Mouse (Mus musculus) forebrain, embryonic 10.5 days (tissue): Measurements from ENCODE around the gene Hs6st3. TPM values are rescaled to one million over a fixed set of nuclear protein-coding genes. Genes with fewer than 3 reads are reported as not detected.

ENCODE experiments used
- DNase-seq: peaks from one replicate; pipeline ENCODE4 v3.0.0-alpha.2; 2017; ENCODE audit warnings: low spot score; ENCODE audit errors: extremely low spot score
- H3K27ac ChIP-seq: fragments of 300-500 bp; sonication (generic); 2 replicates; pipeline ENCODE4 v1.5.1; 2016; ENCODE audit warnings: mild to moderate bottlenecking
- H3K27me3 ChIP-seq: fragments of 300-500 bp; sonication (generic); 2 replicates; pipeline ENCODE4 v1.6.1; 2016; ENCODE audit warnings: mild to moderate bottlenecking; ENCODE audit not compliant: poor library complexity, severe bottlenecking
- H3K36me3 ChIP-seq: fragments of 300-500 bp; sonication (generic); replicated peaks from 2 replicates; pipeline ENCODE4 v1.6.1; 2016; ENCODE audit warnings: mild to moderate bottlenecking, moderate library complexity
- H3K4me1 ChIP-seq: fragments of 300-500 bp; sonication (generic); 2 replicates; pipeline ENCODE4 v1.6.1; 2016
- H3K4me3 ChIP-seq: fragments of 300-500 bp; sonication (generic); 2 replicates; pipeline ENCODE4 v1.5.1; 2016; ENCODE audit warnings: mild to moderate bottlenecking, moderate library complexity
- H3K9me3 ChIP-seq: fragments of 300-500 bp; sonication (generic); 2 replicates; pipeline ENCODE4 v1.6.1; 2016; ENCODE audit warnings: mild to moderate bottlenecking, moderate library complexity
- WGBS: fragments of 180-500 bp; shearing (Covaris S2); methylation state at CpG from one replicate; pipeline ENCODE4 v1.1.7; 2016; 5-methylcytosine and 5-hydroxymethylcytosine counted together
- polyA plus RNA-seq: library from polyadenylated mRNA; unstranded; fragments of >200 nt; fragmentation: Nextera tagmentation; extraction: Ambion mirVana; gene quantifications from 2 replicates; pipeline ENCODE4 v1.2.1, GENCODE M21; 2016

The Hs6st3 gene
- polyA plus RNA-seq, 1 experiment from 2014 or later, result not detected

- H3K4me3 ChIP-seq, result no peak overlapping the region
- H3K9me3 ChIP-seq, result no peaks in the 10 kb centered on the region
- no peaks in the 10 kb centered on the region for H3K36me3 ChIP-seq
- WGBS, result 91% methylated on average over 1 of the region's 1 CpGs
- H3K27ac ChIP-seq, result no peak overlapping the region
- H3K4me1 ChIP-seq, result no peaks in the 10 kb centered on the region
- DNase-seq, result no peak
- H3K27me3 ChIP-seq, result no peaks in the 10 kb centered on the region
These were observed 491.0 kb downstream of the Hs6st3 start for GRCm38 (mm10) chr14:119629127-119629526.

- no peak for DNase-seq
- Histone ChIP-seq H3K27me3 (no peaks in the 10 kb centered on the region), H3K36me3 (no peaks in the 10 kb centered on the region), H3K4me3 (no peak overlapping the region), H3K9me3 (no peaks in the 10 kb centered on the region), H3K4me1 (no peaks in the 10 kb centered on the region), H3K27ac (no peak overlapping the region)
- WGBS, result 78% methylated on average over 3 of the region's 3 CpGs
These were observed 494.9 kb downstream of the Hs6st3 start for GRCm38 (mm10) chr14:119633090-119633489.

- Histone ChIP-seq H3K27ac (no peak overlapping the region), H3K27me3 (no peaks in the 10 kb centered on the region), H3K36me3 (no peaks in the 10 kb centered on the region), H3K4me3 (no peak overlapping the region), H3K9me3 (no peaks in the 10 kb centered on the region), H3K4me1 (no peaks in the 10 kb centered on the region)
- 87% methylated on average over 3 of the region's 3 CpGs for WGBS
- DNase-seq, result no peak
These were observed 495.5 kb downstream of the Hs6st3 start for GRCm38 (mm10) chr14:119633626-119634025.

DNA sequence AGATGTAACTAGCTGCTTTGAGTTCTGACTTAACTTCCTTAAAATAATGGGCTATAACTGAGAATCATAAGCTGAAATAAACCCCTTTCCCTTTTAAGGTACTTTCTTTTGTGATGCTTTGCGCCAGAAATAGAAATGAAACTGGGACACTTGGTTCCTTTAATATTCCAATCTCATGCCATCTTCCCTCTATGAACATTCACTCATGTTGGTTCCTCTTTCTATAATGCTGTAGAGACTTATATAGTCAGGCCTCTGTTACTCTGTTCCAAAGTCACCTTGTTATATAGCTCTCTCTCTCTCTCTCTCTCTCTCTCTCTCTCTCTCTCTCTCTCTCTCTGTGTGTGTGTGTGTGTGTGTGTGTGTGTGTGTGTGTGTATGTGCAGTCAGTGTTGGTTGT is 504.7 kb downstream of the Hs6st3 start:
- no peak overlapping the region for H3K27ac ChIP-seq
- no peak overlapping the region for H3K4me3 ChIP-seq
- no peaks in the 10 kb centered on the region for H3K9me3 ChIP-seq
- no peaks in the 10 kb centered on the region for H3K36me3 ChIP-seq
- H3K4me1 ChIP-seq, result no peaks in the 10 kb centered on the region
- H3K27me3 ChIP-seq, result no peaks in the 10 kb centered on the region
- 94% methylated on average over 1 of the region's 1 CpGs for WGBS
- DNase-seq, result no peak

DNA sequence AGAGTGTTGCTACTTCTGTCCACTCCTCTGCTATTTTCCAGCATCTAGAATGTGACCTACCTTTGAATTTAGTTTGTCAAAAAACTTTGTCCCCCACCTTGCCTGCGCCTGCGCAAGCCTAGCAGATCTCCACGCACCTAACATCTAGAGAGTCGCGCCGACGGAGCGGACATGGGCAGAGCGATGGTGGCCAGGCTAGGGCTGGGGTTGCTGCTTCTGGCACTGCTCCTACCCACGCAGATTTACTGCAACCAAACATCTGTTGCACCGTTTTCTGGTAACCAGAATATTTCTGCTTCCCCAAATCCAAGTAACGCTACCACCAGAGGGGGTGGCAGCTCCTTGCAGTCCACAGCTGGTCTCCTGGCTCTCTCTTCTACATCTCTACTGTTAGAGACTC is 505.7 kb downstream of the Hs6st3 start:
- H3K36me3 ChIP-seq, result no peaks in the 10 kb centered on the region
- H3K9me3 ChIP-seq, result no peaks in the 10 kb centered on the region
- no peaks in the 10 kb centered on the region for H3K4me1 ChIP-seq
- no peak overlapping the region for H3K27ac ChIP-seq
- WGBS, result 94% methylated on average over 12 of the region's 12 CpGs
- DNase-seq, result no peak
- H3K27me3 ChIP-seq, result no peaks in the 10 kb centered on the region
- H3K4me3 ChIP-seq, result no peak overlapping the region

GRCm38 (mm10) chr14:119656936-119657335 is 518.8 kb downstream of the Hs6st3 start:
- Histone ChIP-seq H3K27me3 (no peaks in the 10 kb centered on the region), H3K27ac (no peak overlapping the region), H3K36me3 (no peaks in the 10 kb centered on the region), H3K9me3 (no peaks in the 10 kb centered on the region), H3K4me1 (no peaks in the 10 kb centered on the region), H3K4me3 (no peak overlapping the region)
- no peak for DNase-seq
- 89% methylated on average over 2 of the region's 2 CpGs for WGBS

GRCm38 (mm10) chr14:119665741-119666141 is 527.6 kb downstream of the Hs6st3 start:
- no peak overlapping the region for H3K27ac ChIP-seq
- H3K4me3 ChIP-seq, result no peak overlapping the region
- H3K36me3 ChIP-seq, result no peaks in the 10 kb centered on the region
- WGBS, result 93% methylated on average over 5 of the region's 5 CpGs
- no peak for DNase-seq
- H3K27me3 ChIP-seq, result no peaks in the 10 kb centered on the region
- no peaks in the 10 kb centered on the region for H3K4me1 ChIP-seq
- H3K9me3 ChIP-seq, result no peaks in the 10 kb centered on the region

DNA sequence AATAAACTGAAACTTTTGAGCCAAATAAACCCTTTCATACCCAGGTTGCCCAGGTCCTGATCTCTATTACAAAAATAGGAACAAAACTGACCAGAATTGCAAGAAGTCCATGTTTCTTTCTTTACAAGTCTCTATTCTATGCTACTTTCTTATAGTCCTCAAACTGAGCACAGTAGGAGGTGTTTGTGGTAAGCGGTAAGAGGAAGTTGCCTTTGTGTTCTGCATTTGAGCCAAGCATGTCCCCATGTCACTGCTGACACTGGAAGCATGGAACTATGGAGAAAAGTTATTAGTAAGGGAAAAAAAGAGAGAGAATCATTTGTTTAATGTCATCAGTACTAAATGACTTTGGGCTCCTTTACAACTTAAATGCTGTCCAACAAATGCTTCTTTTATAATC is 529.3 kb downstream of the Hs6st3 start:
- 92% methylated on average over 1 of the region's 1 CpGs for whole genome bisulfite sequencing
- DNase-seq, result no peak
- H3K36me3 ChIP-seq, result no peaks in the 10 kb centered on the region

DNA sequence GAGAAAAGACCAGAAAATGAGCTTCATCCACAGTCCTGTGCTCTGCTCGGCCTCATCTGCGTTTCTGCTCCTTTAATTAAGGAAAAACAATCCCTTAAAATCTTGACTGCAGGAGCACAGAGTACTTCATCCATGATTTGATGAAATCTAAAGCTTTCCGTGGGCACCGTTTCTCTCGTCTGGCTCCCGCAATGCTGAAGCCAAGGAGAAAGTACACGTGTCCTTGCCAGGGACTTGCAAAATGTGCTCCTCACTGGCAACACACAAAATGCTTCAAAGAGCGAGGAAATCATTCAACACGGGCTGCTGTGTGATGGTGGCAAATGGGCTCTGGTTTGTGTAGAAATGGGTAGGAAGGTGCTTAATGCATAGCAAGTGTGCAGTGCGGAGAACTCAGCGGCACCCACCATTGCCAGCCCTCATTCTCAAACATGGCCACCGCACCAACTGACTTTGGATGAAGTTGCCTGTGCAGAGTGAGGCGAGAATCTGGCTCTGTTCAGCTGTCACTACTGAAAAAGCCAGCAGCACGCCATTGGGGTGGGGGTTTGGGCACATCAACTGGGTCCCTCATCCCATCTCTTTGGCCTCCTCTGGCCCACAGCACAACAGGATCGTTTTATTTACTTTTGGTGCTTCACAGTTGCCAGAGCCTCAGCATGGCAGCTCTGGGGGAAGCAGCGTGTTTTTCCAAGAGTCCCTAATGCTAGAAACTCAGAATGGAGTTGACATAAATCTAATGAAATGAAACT is 532.9 kb downstream of the Hs6st3 start:
- 92% methylated on average over 16 of the region's 16 CpGs for WGBS
- H3K4me1 ChIP-seq, result no peaks in the 10 kb centered on the region
- H3K9me3 ChIP-seq, result no peaks in the 10 kb centered on the region
- DNase-seq, result no peak
- no peak overlapping the region for H3K4me3 ChIP-seq
- H3K27ac ChIP-seq, result no peak overlapping the region
- H3K27me3 ChIP-seq, result no peaks in the 10 kb centered on the region
- no peaks in the 10 kb centered on the region for H3K36me3 ChIP-seq

More for the DNA sequence above, 529.3 kb downstream of the Hs6st3 start:
- Histone ChIP-seq H3K27me3 (no peaks in the 10 kb centered on the region), H3K9me3 (no peaks in the 10 kb centered on the region), H3K27ac (no peak overlapping the region), H3K4me1 (no peaks in the 10 kb centered on the region), H3K4me3 (no peak overlapping the region)

DNA sequence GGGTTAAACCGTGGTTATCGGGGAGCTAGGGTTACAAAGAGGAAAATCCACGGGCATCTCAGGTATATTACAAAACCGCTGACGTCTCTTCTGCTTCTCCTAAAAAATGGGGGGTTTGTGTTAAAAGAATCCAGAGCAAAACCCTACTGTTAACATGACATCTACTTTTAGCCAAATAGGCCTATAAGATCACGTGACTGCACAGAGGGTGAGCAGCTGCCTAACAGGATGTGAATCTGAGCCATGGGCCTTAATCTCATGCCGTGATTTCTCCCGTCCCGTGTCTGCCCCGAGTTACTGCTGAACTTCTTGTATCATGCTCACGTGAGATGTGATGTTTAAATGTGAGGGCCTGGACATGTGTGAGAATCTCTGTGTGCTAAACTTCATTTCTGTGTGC is 540.4 kb downstream of the Hs6st3 start:
- WGBS, result 94% methylated on average over 11 of the region's 11 CpGs
- H3K4me1 ChIP-seq, result no peaks in the 10 kb centered on the region
- H3K36me3 ChIP-seq, result no peaks in the 10 kb centered on the region
- H3K27ac ChIP-seq, result no peak overlapping the region
- no peaks in the 10 kb centered on the region for H3K27me3 ChIP-seq
- H3K9me3 ChIP-seq, result no peaks in the 10 kb centered on the region
- DNase-seq, result no peak
- no peak overlapping the region for H3K4me3 ChIP-seq

DNA sequence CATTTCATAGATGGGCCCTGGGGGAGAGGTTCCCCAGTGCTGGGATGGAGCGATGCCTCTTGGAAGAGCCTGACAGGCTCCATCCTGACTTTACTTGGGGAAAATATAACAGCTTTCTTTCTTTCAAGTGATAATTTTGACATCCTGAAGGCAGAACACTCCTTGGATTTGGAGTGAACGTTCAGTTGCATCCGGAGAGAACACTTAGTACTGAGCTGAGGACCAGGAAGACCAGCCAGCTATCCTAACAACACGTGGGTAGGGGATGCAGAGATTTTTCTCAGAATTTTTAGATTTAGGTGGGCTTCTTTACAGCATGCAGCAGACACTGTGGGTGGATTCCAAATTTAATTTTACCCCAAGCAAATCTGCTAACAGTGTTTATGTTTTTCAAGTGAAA is 541.9 kb downstream of the Hs6st3 start:
- H3K4me1 ChIP-seq, result no peaks in the 10 kb centered on the region
- no peaks in the 10 kb centered on the region for H3K36me3 ChIP-seq
- H3K27me3 ChIP-seq, result no peaks in the 10 kb centered on the region
- H3K27ac ChIP-seq, result no peak overlapping the region
- WGBS, result 95% methylated on average over 4 of the region's 4 CpGs
- DNase-seq, result no peak
- no peaks in the 10 kb centered on the region for H3K9me3 ChIP-seq
- no peak overlapping the region for H3K4me3 ChIP-seq

DNA sequence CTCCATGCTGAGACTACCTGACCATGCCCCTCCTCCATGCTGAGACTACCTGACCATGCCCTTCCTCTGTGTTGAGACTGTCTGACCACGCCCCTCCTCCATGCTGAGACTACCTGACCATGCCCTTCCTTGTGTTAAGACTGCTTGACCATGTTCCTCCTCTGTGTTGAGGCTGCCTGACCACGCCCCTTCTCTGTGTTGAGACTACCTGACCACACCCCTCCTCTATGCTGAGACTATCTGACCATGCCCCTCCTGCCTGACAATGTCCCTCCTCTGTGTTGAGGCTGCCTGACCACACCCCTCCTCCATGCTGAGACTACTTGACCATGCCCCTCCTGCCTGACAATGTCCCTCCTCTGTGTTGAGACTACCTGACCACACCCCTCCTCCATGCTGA is 549.7 kb downstream of the Hs6st3 start:
- Histone ChIP-seq H3K27me3 (no peaks in the 10 kb centered on the region), H3K4me3 (no peak overlapping the region), H3K9me3 (no peaks in the 10 kb centered on the region; the same call in 1 of the 2 replicates), H3K27ac (no peak overlapping the region), H3K36me3 (no peaks in the 10 kb centered on the region), H3K4me1 (no peaks in the 10 kb centered on the region)
- WGBS, result 75% methylated on average over 2 of the region's 2 CpGs
- no peak for DNase-seq

DNA sequence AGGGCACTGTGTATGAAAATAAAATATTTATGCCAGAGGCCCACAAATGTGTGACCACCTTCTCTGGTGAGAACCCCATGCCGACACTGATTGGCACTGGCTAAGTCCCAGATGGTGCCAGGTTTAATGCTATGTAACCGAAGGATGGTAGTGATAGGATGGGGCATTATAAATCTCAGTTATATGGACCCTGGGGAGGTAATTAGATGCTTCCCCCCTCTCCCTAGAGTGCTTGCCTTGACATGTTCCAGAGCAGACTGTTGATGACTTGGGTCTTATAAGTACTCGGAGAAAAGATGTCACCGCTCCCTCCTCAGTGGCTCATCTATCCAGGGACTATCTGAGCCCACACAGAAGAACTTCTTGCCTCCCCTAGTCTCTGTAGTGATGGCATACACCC is 561.8 kb downstream of the Hs6st3 start:
- Histone ChIP-seq H3K36me3 (no peaks in the 10 kb centered on the region), H3K27ac (no peak overlapping the region), H3K4me1 (peaks cover 4% of the 10 kb centered on the region; the same call in 1 of the 2 replicates), H3K4me3 (no peak overlapping the region), H3K27me3 (no peaks in the 10 kb centered on the region), H3K9me3 (no peaks in the 10 kb centered on the region)
- no peak for DNase-seq
- 94% methylated on average over 4 of the region's 4 CpGs for WGBS

DNA sequence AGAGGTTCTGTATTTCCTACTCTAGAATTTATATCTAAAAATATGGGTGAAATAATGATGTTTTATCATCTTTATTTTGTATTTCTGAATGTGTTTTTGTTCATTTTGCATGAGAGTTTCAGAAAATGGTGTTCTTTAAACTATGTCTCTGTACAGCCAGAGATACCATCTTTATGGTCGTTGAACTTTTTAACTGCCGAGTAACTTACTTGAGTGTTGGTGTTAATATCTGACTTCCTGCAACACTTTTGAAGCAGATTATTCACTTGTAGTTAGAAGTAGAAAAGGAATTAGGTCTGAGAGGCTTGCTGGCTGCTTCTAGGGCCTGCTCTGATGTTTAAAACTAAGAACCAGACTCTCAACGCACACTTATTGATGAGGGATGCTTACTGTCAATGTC is 576.6 kb downstream of the Hs6st3 start:
- Histone ChIP-seq H3K36me3 (no peaks in the 10 kb centered on the region), H3K27ac (no peak overlapping the region), H3K9me3 (no peaks in the 10 kb centered on the region), H3K4me1 (peaks cover 8% of the 10 kb centered on the region), H3K27me3 (no peaks in the 10 kb centered on the region), H3K4me3 (no peak overlapping the region)
- WGBS, result 91% methylated on average over 3 of the region's 3 CpGs
- no peak for DNase-seq
